Mouse (Mus musculus) liver, adult 2 months (tissue): ENCODE measurements around the gene Slc7a4. TPM values are rescaled to one million over a fixed set of nuclear protein-coding genes. Genes with fewer than 3 reads are reported as not detected.

Experiments used
- DNase-seq: peaks from one replicate; pipeline ENCODE4 v3.0.0-alpha.2; 2011; ENCODE audit warnings: low read depth, low spot score; ENCODE audit errors: extremely low read depth
- H3K27ac ChIP-seq: fragments of 200-500 bp; replicated peaks from 2 replicates; pipeline ENCODE4 v1.5.1; 2012; ENCODE audit warnings: low read depth, mild to moderate bottlenecking, control low read depth, inconsistent platforms, low read length; ENCODE audit not compliant: insufficient read depth
- H3K27me3 ChIP-seq: fragments of 200-500 bp; 2 replicates; pipeline ENCODE4 v1.6.1; 2012; ENCODE audit warnings: mild to moderate bottlenecking, moderate library complexity, low read length, inconsistent platforms; ENCODE audit not compliant: control insufficient read depth, insufficient read depth
- H3K36me3 ChIP-seq: fragments of 200-500 bp; 2 replicates; pipeline ENCODE4 v1.6.1; 2012; ENCODE audit warnings: low read length, inconsistent platforms; ENCODE audit not compliant: control insufficient read depth, insufficient read depth
- H3K4me1 ChIP-seq: fragments of 200-500 bp; 2 replicates; pipeline ENCODE4 v1.6.1; 2011; ENCODE audit warnings: low read length; ENCODE audit not compliant: control insufficient read depth, insufficient read depth
- H3K4me3 ChIP-seq: fragments of 200-500 bp; 2 replicates; pipeline ENCODE4 v1.5.1; 2011; ENCODE audit warnings: low read depth, mild to moderate bottlenecking, control low read depth, low read length, moderate library complexity; ENCODE audit not compliant: insufficient read depth
- H3K79me2 ChIP-seq: fragments of 200-500 bp; 2 replicates; pipeline ENCODE4 v1.6.1; 2012; ENCODE audit warnings: inconsistent platforms, mild to moderate bottlenecking, low read length, moderate library complexity; ENCODE audit not compliant: control insufficient read depth, insufficient read depth
- H3K9ac ChIP-seq: fragments of 200-500 bp; 2 replicates; pipeline ENCODE4 v1.6.1; 2012; ENCODE audit warnings: low read depth, mild to moderate bottlenecking, control low read depth, inconsistent platforms, low read length
- CTCF ChIP-seq: fragments of 200-500 bp; IDR thresholded peaks from 2 replicates; pipeline ENCODE4 v1.5.1; 2011; ENCODE audit warnings: low read depth, low read length, control low read depth
- POLR2A ChIP-seq: fragments of 200-500 bp; IDR thresholded peaks from 2 replicates; pipeline ENCODE4 v1.6.1; 2011; ENCODE audit warnings: low read length, control low read depth; ENCODE audit not compliant: insufficient read depth; ENCODE audit errors: extremely low read depth
- WGBS: fragments of 180-500 bp; shearing (Covaris S2); methylation state at CpG from one replicate; pipeline ENCODE4 v1.1.7; 2018; 5-methylcytosine and 5-hydroxymethylcytosine counted together
- polyA plus RNA-seq: library from polyadenylated mRNA; depleted of rRNA; stranded (reverse); fragments of >200 nt; gene quantifications from 2 replicates; pipeline ENCODE4 v1.2.3, GENCODE M21; 2012; rRNA removed
- total RNA-seq: library from RNA; depleted of rRNA; stranded (reverse); fragments of >200 nt; gene quantifications from 2 replicates; pipeline ENCODE4 v1.2.3, GENCODE M21; 2014; rRNA removed

Gene Slc7a4
- total and polyA plus RNA-seq, 2 experiments: 0.74 to 5.3 TPM

DNA sequence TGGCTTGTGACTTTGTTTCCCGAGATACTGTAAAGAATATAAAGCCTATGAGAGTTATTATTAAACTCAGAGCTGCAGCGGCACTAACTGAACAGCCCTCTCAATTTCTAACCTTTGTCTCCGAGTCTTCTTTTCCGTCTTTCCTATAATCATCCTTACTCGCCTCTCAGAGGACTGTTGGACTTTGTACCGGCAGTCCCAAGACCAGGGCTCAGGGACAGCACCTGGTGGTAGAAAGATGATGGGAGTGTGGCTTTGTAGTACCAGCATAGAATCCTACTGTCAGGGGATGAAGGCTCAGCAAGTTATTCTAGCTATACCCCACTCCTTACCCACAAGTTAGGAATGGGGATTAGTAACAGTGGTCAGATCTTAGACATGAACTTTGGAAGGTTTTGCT lies 56.8 kb downstream of the Slc7a4 start:
- Histone ChIP-seq H3K36me3 (peaks cover 10% of the 10 kb centered on the region; the same call in 1 of the 2 replicates), H3K4me3 (no peak overlapping the region), H3K79me2 (peaks cover 3% of the 10 kb centered on the region; the same call in 1 of the 2 replicates), H3K27ac (no peak overlapping the region), H3K9ac (no peak overlapping the region), H3K4me1 (peaks cover 4% of the 10 kb centered on the region), H3K27me3 (no peaks in the 10 kb centered on the region)
- TF ChIP-seq POLR2A (no peak), CTCF (no peak)
- 87% methylated on average over 6 of the region's 6 CpGs for WGBS
- no peak for DNase-seq

DNA sequence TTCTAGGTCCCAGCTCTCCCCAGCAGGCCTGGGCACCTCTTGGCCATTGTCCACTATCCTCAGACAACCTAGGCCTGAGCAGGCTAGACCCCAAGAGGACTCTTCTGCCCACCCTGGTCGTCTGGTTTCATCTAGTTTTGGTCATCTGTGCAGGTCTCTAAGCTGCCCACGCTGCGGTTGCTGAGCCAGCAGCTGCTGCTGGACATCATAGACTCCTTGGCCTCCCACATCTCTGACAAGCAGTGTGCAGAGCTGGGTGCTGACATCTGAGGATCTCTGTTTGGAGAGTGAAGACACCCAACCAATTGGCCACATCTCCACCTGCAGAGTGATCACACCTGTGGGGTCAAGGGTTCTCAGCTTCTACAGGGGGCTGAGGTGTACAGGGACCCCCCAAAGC lies 57.5 kb downstream of the Slc7a4 start:
- TF ChIP-seq CTCF: no peak
- TF ChIP-seq POLR2A: no peak
- no peak for DNase-seq
- Histone ChIP-seq H3K27ac (no peak overlapping the region), H3K27me3 (no peaks in the 10 kb centered on the region), H3K9ac (no peak overlapping the region), H3K4me3 (no peak overlapping the region), H3K4me1 (peaks cover 4% of the 10 kb centered on the region), H3K79me2 (peaks cover 3% of the 10 kb centered on the region; the same call in 1 of the 2 replicates), H3K36me3 (peaks cover 12% of the 10 kb centered on the region; the same call in 1 of the 2 replicates)
- WGBS: 80% methylated on average over 3 of the region's 3 CpGs

DNA sequence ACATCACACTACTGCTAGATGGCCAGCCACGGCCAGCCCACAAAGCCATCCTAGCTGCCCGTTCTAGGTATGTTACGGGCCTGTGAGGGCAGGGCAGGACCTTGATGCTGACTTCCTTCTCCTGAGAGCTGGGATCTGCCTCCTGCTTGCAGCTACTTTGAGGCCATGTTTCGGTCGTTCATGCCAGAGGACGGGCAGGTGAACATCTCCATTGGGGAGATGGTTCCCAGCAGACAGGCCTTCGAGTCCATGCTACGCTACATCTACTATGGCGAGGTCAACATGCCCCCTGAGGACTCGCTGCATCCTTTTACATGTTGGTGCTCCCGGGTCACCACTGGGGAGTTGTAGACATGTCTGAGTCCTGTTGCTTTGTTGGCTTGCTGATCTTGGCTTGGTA lies 58.9 kb downstream of the Slc7a4 start:
- 96% methylated on average over 11 of the region's 11 CpGs for WGBS
- Histone ChIP-seq H3K36me3 (peaks cover 17% of the 10 kb centered on the region; the same call in 1 of the 2 replicates), H3K79me2 (no peaks in the 10 kb centered on the region), H3K4me3 (no peak overlapping the region), H3K9ac (no peak overlapping the region), H3K27ac (no peak overlapping the region), H3K4me1 (no peaks in the 10 kb centered on the region), H3K27me3 (no peaks in the 10 kb centered on the region)
- TF ChIP-seq CTCF (no peak), POLR2A (no peak)
- no peak for DNase-seq

Other genes starting within 250 kb of the Slc7a4 start
- 15.9 and 18.8 TPM in 2 replicates for gene Snap29, start 177.2 kb downstream of the Slc7a4 start, total RNA-seq
- gene Snap29, start 177.2 kb downstream of the Slc7a4 start, polyA plus RNA-seq: 3.9 and 4.2 TPM in 2 replicates
- 17.9 and 25.8 TPM in 2 replicates for gene Pi4ka, start 176.9 kb downstream of the Slc7a4 start, total RNA-seq
- 18.0 and 21.4 TPM in 2 replicates for gene Pi4ka, start 176.9 kb downstream of the Slc7a4 start, polyA plus RNA-seq
- 9.6 and 15.2 TPM in 2 replicates for gene Crkl, start 131.2 kb downstream of the Slc7a4 start, total RNA-seq
- 28.0 and 28.8 TPM in 2 replicates for gene Crkl, start 131.2 kb downstream of the Slc7a4 start, polyA plus RNA-seq
- 1.4 and 3.7 TPM in 2 replicates for gene Aifm3, start 93.6 kb downstream of the Slc7a4 start, total RNA-seq
- gene Aifm3, start 93.6 kb downstream of the Slc7a4 start, polyA plus RNA-seq: 3.5 and 3.7 TPM in 2 replicates
- 39.0 and 53.0 TPM in 2 replicates for gene Lztr1, start 74.5 kb downstream of the Slc7a4 start, total RNA-seq
- 83.5 and 96.7 TPM in 2 replicates for gene Lztr1, start 74.5 kb downstream of the Slc7a4 start, polyA plus RNA-seq
- gene Thap7, start 52.1 kb downstream of the Slc7a4 start, total RNA-seq: 15.1 and 18.8 TPM in 2 replicates
- 47.9 and 49.2 TPM in 2 replicates for gene Thap7, start 52.1 kb downstream of the Slc7a4 start, polyA plus RNA-seq
- not detected in 2 replicates for gene Lrrc74b, start 22.0 kb downstream of the Slc7a4 start, total RNA-seq
- gene Lrrc74b, start 22.0 kb downstream of the Slc7a4 start, polyA plus RNA-seq: not detected in 2 replicates
- gene P2rx6, start 21.3 kb downstream of the Slc7a4 start, total RNA-seq: under 0.01 TPM in 1 of 2 replicates, not detected in the other
- gene P2rx6, start 21.3 kb downstream of the Slc7a4 start, polyA plus RNA-seq: 0.12 TPM in 1 of 2 replicates, not detected in the other
- gene Smpd4, start 36.1 kb upstream of the Slc7a4 start, total RNA-seq: 3.6 and 6.0 TPM in 2 replicates
- 15.2 and 26.9 TPM in 2 replicates for gene Smpd4, start 36.1 kb upstream of the Slc7a4 start, polyA plus RNA-seq
- gene Ccdc74a, start 63.3 kb upstream of the Slc7a4 start, total RNA-seq: not detected in 2 replicates
- gene Ccdc74a, start 63.3 kb upstream of the Slc7a4 start, polyA plus RNA-seq: not detected in 2 replicates
- 14.8 and 23.4 TPM in 2 replicates for gene Med15, start 149.7 kb upstream of the Slc7a4 start, total RNA-seq
- gene Med15, start 149.7 kb upstream of the Slc7a4 start, polyA plus RNA-seq: 32.6 and 49.7 TPM in 2 replicates
- gene Klhl22, start 176.4 kb upstream of the Slc7a4 start, total RNA-seq: 9.7 and 10.2 TPM in 2 replicates
- 25.5 and 28.2 TPM in 2 replicates for gene Klhl22, start 176.4 kb upstream of the Slc7a4 start, polyA plus RNA-seq
- gene Scarf2, start 214.1 kb upstream of the Slc7a4 start, total RNA-seq: 1.8 and 2.3 TPM in 2 replicates
- 6.2 and 7.7 TPM in 2 replicates for gene Scarf2, start 214.1 kb upstream of the Slc7a4 start, polyA plus RNA-seq
- not detected in 2 replicates for gene B830017H08Rik, start 249.9 kb upstream of the Slc7a4 start, total RNA-seq
- not detected in 2 replicates for gene B830017H08Rik, start 249.9 kb upstream of the Slc7a4 start, polyA plus RNA-seq